Mouse (Mus musculus) liver, embryonic 16.5 days (tissue): Measurements from ENCODE around the gene Emc3. TPM values are rescaled to one million over a fixed set of nuclear protein-coding genes. Genes with fewer than 3 reads are reported as not detected.

Experiments used
- ATAC-seq: fragments of 200-750 bp; cut with Nextera tagmentation; 2 replicates; pipeline ENCODE4 v1.8.0; 2017; ENCODE audit warnings: low read depth, mild to moderate bottlenecking, moderate number of reproducible peaks, moderate library complexity
- H3K27ac ChIP-seq: fragments of 300-500 bp; sonication (generic); 2 replicates; pipeline ENCODE4 v1.5.1; 2014; ENCODE audit warnings: mild to moderate bottlenecking, low read length
- H3K27me3 ChIP-seq: fragments of 300-500 bp; sonication (generic); 2 replicates; pipeline ENCODE4 v1.6.1; 2014; ENCODE audit warnings: low read depth, low read length, mixed read lengths; ENCODE audit not compliant: control insufficient read depth, insufficient read depth
- H3K36me3 ChIP-seq: fragments of 300-500 bp; sonication (generic); 2 replicates; pipeline ENCODE4 v1.6.1; 2014; ENCODE audit warnings: mild to moderate bottlenecking; ENCODE audit not compliant: control insufficient read depth, insufficient read depth
- H3K4me1 ChIP-seq: fragments of 300-500 bp; sonication (generic); 2 replicates; pipeline ENCODE4 v1.6.1; 2014; ENCODE audit warnings: low read depth, low read length, mixed read lengths; ENCODE audit not compliant: control insufficient read depth
- H3K4me2 ChIP-seq: fragments of 300-500 bp; sonication (generic); 2 replicates; pipeline ENCODE4 v1.6.1; 2014; ENCODE audit warnings: low read depth, low read length, mixed read lengths
- H3K4me3 ChIP-seq: fragments of 300-500 bp; sonication (generic); 2 replicates; pipeline ENCODE4 v1.5.1; 2014; ENCODE audit warnings: low read depth, mild to moderate bottlenecking, low read length
- H3K9ac ChIP-seq: fragments of 300-500 bp; sonication (generic); 2 replicates; pipeline ENCODE4 v1.6.1; 2014; ENCODE audit warnings: low read depth, low read length
- H3K9me3 ChIP-seq: fragments of 300-500 bp; sonication (generic); replicated peaks from 2 replicates; pipeline ENCODE4 v1.6.1; 2016; ENCODE audit warnings: low read length; ENCODE audit not compliant: control insufficient read depth
- WGBS: fragments of 180-500 bp; shearing (Covaris S2); extraction: QIAGEN DNeasy Blood & Tissue Kit; methylation state at CpG from one replicate; pipeline ENCODE4 v1.1.7; 2014; ENCODE audit not compliant: insufficient replicate concordance; 5-methylcytosine and 5-hydroxymethylcytosine counted together
- polyA plus RNA-seq: library from polyadenylated mRNA; unstranded; fragments of >200 nt; fragmentation: Nextera tagmentation; extraction: Ambion mirVana; gene quantifications from 2 replicates; pipeline ENCODE4 v1.2.1, GENCODE M21; 2015

Gene Emc3
- polyA plus RNA-seq, 1 experiment from 2014 or later: 40.6 TPM

- Histone ChIP-seq H3K4me2 (peak overlapping the region; percentile 79), H3K9me3 (no peaks in the 10 kb centered on the region), H3K27ac (peak overlapping the region; percentile 58), H3K4me3 (peak overlapping the region; percentile 76), H3K36me3 (peaks cover 4% of the 10 kb centered on the region; the same call in 1 of the 2 replicates), H3K27me3 (no peaks in the 10 kb centered on the region), H3K9ac (peak overlapping the region; percentile 85), H3K4me1 (peaks cover 19% of the 10 kb centered on the region)
- 4% methylated on average over 7 of the region's 7 CpGs for WGBS
- ATAC-seq: no peak
These were observed 470 bp upstream of the Emc3 start for GRCm38 (mm10) chr6:113531840-113532404.

GRCm38 (mm10) chr6:113523420-113523819, 8.0 kb downstream of the Emc3 start:
- Histone ChIP-seq H3K27ac (no peak overlapping the region), H3K27me3 (no peaks in the 10 kb centered on the region), H3K4me2 (no peak overlapping the region), H3K9me3 (no peaks in the 10 kb centered on the region), H3K9ac (no peak overlapping the region), H3K4me1 (no peaks in the 10 kb centered on the region), H3K4me3 (no peak overlapping the region), H3K36me3 (peaks cover 22% of the 10 kb centered on the region)
- no peak for ATAC-seq
- WGBS: 73% methylated on average over 8 of the region's 8 CpGs

GRCm38 (mm10) chr6:113522310-113522709, 9.1 kb downstream of the Emc3 start:
- no peak overlapping the region for H3K27ac ChIP-seq
- H3K36me3 ChIP-seq: peaks cover 26% of the 10 kb centered on the region
- H3K4me2 ChIP-seq: no peak overlapping the region
- ATAC-seq: no peak
- no peaks in the 10 kb centered on the region for H3K27me3 ChIP-seq
- 60% methylated on average over 1 of the region's 1 CpGs for WGBS
- no peaks in the 10 kb centered on the region for H3K4me1 ChIP-seq
- H3K9me3 ChIP-seq: no peaks in the 10 kb centered on the region
- no peak overlapping the region for H3K4me3 ChIP-seq
- no peak overlapping the region for H3K9ac ChIP-seq

GRCm38 (mm10) chr6:113517434-113518080, 13.9 kb downstream of the Emc3 start:
- no peak overlapping the region for H3K4me3 ChIP-seq
- WGBS: 39% methylated on average over 8 of the region's 8 CpGs
- no peak overlapping the region for H3K9ac ChIP-seq
- H3K9me3 ChIP-seq: no peaks in the 10 kb centered on the region
- no peaks in the 10 kb centered on the region for H3K27me3 ChIP-seq
- H3K4me1 ChIP-seq: no peaks in the 10 kb centered on the region
- peak; percentile 21; the same call in 1 of the 2 replicates for ATAC-seq
- H3K4me2 ChIP-seq: no peak overlapping the region
- no peak overlapping the region for H3K27ac ChIP-seq
- H3K36me3 ChIP-seq: peaks cover 60% of the 10 kb centered on the region

- Histone ChIP-seq H3K27ac (no peak overlapping the region), H3K9ac (no peak overlapping the region), H3K27me3 (no peaks in the 10 kb centered on the region), H3K4me1 (no peaks in the 10 kb centered on the region), H3K36me3 (peaks cover 43% of the 10 kb centered on the region), H3K4me2 (no peak overlapping the region), H3K9me3 (no peaks in the 10 kb centered on the region), H3K4me3 (no peak overlapping the region)
- no peak for ATAC-seq
- 45% methylated on average over 3 of the region's 3 CpGs for WGBS
These were observed 16.9 kb downstream of the Emc3 start for GRCm38 (mm10) chr6:113514600-113514999.

GRCm38 (mm10) chr6:113513944-113514343, 17.5 kb downstream of the Emc3 start:
- WGBS: 88% methylated on average over 6 of the region's 6 CpGs
- Histone ChIP-seq H3K4me1 (no peaks in the 10 kb centered on the region), H3K27ac (no peak overlapping the region), H3K4me2 (no peak overlapping the region), H3K27me3 (no peaks in the 10 kb centered on the region), H3K4me3 (no peak overlapping the region), H3K36me3 (peaks cover 37% of the 10 kb centered on the region), H3K9me3 (no peaks in the 10 kb centered on the region), H3K9ac (no peak overlapping the region)
- no peak for ATAC-seq

GRCm38 (mm10) chr6:113508947-113509280, 22.5 kb downstream of the Emc3 start:
- Histone ChIP-seq H3K36me3 (peaks cover 4% of the 10 kb centered on the region), H3K27me3 (no peaks in the 10 kb centered on the region), H3K9ac (no peak overlapping the region), H3K9me3 (no peaks in the 10 kb centered on the region), H3K27ac (no peak overlapping the region), H3K4me2 (no peak overlapping the region), H3K4me3 (no peak overlapping the region), H3K4me1 (no peaks in the 10 kb centered on the region)
- 41% methylated on average over 5 of the region's 5 CpGs for WGBS
- ATAC-seq: no peak

GRCm38 (mm10) chr6:113508272-113508946, 23.0 kb downstream of the Emc3 start:
- H3K9me3 ChIP-seq: no peaks in the 10 kb centered on the region
- no peak for ATAC-seq
- no peaks in the 10 kb centered on the region for H3K27me3 ChIP-seq
- H3K27ac ChIP-seq: no peak overlapping the region
- WGBS: 53% methylated on average over 7 of the region's 7 CpGs
- H3K4me1 ChIP-seq: no peaks in the 10 kb centered on the region
- H3K4me2 ChIP-seq: no peak overlapping the region
- no peaks in the 10 kb centered on the region for H3K36me3 ChIP-seq
- H3K9ac ChIP-seq: no peak overlapping the region
- H3K4me3 ChIP-seq: no peak overlapping the region

- Histone ChIP-seq H3K27me3 (no peaks in the 10 kb centered on the region; the same call in 1 of the 2 replicates), H3K36me3 (no peaks in the 10 kb centered on the region), H3K9ac (no peak overlapping the region), H3K4me3 (no peak overlapping the region), H3K4me2 (no peak overlapping the region), H3K4me1 (no peaks in the 10 kb centered on the region), H3K27ac (no peak overlapping the region), H3K9me3 (no peaks in the 10 kb centered on the region)
- no peak for ATAC-seq
These were observed 24.3 kb downstream of the Emc3 start for GRCm38 (mm10) chr6:113507130-113507529.
